Mouse (Mus musculus) ES-E14 (cell line): ENCODE results near the gene Cyp2s1.

ENCODE experiments used
- CHD2 ChIP-seq: IDR thresholded peaks from 2 replicates; pipeline ENCODE4 v1.6.1; 2014; ENCODE audit warnings: mild to moderate bottlenecking, low read depth, low read length, inconsistent platforms
- HCFC1 ChIP-seq: IDR thresholded peaks from 2 replicates; pipeline ENCODE4 v1.6.1; 2012; ENCODE audit warnings: low read length, inconsistent platforms, borderline replicate concordance; ENCODE audit not compliant: insufficient read depth
- MAFK ChIP-seq: IDR thresholded peaks from 2 replicates; pipeline ENCODE4 v1.6.1; 2014; ENCODE audit warnings: mild to moderate bottlenecking, low read depth, low read length, inconsistent platforms; ENCODE audit not compliant: insufficient read depth
- ZC3H11A ChIP-seq: IDR thresholded peaks from 2 replicates; pipeline ENCODE4 v1.6.1; 2012; ENCODE audit warnings: low read depth, mild to moderate bottlenecking, inconsistent platforms, low read length, borderline replicate concordance

DNA sequence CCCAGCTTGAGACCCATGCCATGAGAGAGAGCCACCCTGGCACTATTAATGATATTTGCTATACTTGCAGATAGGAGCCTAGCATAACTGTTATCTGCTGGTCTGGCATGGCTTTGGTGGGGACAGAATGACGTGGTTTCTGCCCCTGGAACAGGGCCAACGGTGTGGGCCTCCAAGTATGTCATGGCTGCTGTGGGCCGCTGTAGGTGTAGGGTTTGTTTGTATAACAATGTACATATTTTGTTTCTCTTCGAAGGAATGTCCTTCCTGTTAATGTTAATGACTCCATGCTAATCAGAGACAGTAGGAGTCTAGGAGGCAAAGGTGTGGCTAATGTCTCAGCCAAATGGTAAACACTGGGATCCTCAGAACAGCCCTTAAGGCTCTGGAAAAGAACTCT is 24.2 kb upstream of the Cyp2s1 start:
- TF ChIP-seq HCFC1, result no peak
- no peak for TF ChIP-seq MAFK
- TF ChIP-seq CHD2, result no peak
- no peak for TF ChIP-seq ZC3H11A
